Mouse (Mus musculus) adipocyte (in vitro differentiated cells): Measurements from ENCODE around the gene Gm8909.
"Not testable (repeated sequence)": the region's sequence is repeated elsewhere in the genome, so short reads cannot be mapped to it uniquely, and the experiment has no call there.

Experiments used
- DNase-seq: peaks from one replicate; pipeline ENCODE4 v3.0.0-alpha.2; 2016; ENCODE audit warnings: low spot score

The Gm8909 gene

DNA sequence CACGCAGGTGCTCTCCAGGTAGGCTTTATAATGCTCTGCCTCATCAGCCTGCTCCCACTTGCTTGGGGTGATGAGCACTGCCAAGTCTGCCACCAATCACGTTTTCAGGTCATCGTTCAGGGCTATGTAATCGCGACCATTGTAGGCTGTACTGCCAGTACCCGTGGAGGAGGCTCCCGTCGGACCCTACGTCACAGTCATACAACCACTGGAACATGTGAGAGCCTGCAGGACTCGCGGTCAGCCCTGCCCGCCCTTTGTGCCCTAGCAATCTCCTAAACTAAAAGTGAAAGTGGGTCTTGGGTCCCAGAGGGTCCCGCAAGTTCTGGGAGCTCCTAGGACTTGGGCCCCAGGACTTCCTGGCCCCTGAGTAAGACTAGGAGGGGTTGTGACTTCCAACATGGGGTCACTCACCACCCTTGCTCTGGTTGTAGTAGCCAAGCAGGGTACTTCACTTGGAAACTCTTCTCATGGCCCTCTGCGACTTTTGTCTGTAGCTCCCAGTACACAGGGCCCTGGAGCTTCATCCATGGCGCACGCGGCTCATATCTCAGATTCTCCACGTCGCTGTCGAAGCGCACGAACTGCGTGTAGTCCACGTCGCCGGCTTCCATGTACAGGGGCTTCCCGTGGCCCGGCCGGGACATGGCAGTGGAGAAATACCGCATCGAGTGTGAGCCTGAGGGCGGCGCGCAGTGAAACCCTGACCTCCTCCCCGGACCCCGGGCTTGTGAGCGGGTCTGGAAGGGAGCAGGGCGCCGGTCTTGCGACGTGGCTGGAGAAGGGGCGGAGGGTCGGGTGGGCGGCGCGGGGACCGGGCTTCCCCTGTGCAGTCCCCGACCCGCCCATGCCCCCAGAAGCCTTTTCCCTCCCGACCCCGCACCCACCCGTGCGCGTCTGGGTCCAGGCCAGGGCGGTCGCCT, 6.9 kb downstream of the Gm8909 start:
- DNase-seq: no peak

DNA sequence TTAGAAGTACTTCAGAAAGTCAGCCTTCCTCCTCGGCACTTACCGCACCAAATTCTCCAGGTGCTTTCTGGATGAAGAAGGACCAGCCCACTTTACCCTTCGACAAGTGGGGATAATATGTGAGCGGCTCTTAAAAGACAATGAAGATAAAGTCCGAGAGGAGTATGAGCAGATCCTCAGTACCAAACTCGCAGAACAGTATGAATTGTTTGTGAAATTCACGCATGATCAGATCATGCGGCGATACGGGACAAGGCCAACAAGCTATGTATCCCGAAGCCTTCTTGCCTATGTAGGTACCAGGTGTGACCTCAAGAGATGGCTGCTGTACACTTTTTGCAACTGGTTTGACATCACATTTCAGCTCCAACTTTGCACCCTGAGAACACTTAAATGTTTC, 10.1 kb downstream of the Gm8909 start:
- not testable (repeated sequence) for DNase-seq

DNA sequence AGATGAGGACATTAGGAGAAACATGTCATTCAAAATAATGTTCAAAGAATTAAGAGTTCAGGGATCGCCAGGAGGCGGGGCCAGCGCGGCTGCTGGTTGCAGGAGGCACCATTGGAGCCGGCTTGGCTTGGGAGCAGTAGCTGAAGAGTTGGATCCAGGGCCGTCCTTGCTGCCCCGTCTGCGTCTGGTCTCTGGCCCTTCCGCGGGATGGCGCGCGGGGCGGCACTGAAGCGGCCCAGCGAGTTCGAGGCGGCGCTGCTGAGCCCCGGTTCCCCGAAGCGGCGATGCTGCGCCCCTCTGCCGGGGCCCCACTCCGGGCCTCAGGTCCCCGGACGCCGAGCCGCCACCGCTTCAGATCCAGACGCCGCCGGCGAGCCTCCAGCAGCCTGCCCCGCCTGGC, 10.6 kb downstream of the Gm8909 start:
- not testable (repeated sequence) for DNase-seq

DNA sequence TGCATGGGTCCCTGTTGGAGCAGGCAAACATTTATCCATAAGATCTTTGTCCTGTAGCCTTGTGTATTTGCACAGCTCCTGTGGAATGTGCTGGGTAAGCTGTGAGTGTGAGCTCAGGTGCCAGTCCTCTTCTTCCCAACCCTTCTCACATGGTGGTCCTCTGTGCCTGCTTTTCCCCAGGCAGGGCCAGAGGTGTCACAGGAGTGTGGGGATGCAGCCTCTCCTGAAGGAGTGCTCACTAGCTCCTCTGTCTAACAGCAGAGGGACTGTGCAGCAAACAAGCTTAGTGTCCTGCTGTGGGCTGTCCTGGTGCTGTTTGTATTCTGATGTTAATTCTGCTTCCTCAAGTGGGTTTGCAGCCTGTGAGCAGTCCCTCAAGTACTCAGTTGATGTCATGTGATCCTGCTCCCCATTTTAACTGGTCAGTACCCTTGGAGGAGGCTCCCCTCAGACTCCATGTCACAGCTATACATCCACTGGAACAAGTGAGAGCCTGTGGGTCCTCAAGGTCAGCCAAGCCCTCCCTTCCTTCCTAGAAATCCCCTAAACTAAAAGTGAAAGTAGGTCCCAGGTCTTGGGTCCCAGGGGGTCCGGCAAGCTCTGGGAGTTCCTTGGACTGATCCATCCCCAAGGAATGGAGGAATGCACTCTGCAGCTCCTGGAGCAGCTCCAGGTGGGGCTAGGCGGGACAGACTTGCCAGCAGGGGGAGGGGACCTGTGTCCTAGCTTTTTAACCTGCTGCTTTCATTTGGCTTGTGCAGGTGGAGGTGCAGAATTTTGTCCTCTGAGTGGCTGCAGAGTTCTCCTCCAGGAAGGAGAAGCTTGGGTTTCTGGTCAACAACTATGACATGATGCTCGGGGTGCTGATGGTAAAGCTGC, 13.8 kb downstream of the Gm8909 start:
- no peak for DNase-seq

DNA sequence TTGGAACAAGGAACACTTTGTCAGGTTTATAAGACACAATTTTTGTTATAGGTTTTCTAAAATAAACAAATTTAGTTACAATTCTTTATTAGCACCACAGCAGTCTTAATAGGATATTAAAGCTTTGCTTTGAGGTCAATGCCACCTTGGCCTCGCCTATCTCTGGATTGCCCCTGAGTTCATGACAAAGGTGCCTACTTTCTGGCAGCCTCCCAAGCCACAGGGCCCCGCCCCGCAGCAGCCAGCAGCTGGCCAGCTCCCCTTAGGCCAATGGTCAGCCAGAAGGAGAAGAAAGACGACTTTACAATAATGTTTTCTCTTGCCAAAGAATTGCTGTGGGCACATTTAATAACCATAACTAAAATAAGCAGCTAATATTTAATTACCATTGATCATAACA, 17.1 kb downstream of the Gm8909 start:
- not testable (repeated sequence) for DNase-seq

DNA sequence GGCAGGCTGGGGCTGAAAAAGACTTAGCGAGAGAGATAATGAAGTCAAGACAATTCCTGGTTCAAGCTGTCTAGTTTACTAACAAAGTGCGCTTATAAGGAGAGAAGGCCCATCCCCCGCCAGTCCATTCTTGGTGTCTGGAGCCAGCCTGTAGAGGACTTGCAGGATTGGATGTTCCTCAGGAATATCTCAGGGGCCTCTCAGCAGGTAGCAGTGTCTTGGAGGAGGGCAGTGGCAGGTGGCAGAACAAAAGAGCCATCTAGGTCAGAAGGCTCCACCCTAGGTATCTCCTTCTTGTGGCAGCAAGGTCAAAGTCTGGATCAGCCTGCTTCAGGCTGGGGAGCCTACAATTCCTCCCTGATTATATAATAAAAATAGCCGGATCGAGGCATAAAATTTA, 19.9 kb downstream of the Gm8909 start:
- DNase-seq: not testable (repeated sequence)

DNA sequence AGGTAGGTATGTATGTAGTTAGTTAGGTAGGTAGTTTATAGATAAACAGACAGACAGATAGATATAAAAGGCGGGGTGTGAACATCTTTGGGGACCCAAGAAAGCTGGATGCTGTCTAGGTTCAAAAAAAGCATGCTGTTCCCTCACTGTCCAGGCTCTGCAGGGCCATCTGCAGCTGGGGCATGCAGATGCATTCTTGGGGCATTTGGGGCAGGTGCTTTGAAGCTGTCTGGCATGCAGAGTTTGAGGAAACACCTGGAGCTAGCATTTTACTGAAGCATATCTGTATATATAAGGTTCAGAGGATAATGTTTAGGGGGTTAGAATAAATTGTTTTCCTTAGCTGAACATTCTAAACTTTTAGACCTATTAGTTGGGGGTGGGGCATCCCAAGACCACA, 21.4 kb downstream of the Gm8909 start:
- not testable (repeated sequence) for DNase-seq

DNA sequence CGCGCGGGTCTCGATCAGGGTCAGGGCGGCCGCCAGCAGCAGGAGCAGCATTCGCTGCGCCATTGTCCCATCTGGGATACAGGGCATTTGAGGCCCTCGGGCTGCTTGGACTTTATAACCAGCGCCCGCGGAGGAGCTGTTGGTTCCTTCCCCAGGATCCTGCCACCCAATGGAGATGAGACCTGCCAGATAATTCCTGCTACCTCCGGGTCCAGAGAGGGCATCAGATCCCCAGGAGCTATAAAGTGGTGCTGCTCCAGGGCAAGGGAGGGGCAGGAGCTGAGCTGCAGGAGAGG, 22.5 kb downstream of the Gm8909 start:
- not testable (repeated sequence) for DNase-seq

DNA sequence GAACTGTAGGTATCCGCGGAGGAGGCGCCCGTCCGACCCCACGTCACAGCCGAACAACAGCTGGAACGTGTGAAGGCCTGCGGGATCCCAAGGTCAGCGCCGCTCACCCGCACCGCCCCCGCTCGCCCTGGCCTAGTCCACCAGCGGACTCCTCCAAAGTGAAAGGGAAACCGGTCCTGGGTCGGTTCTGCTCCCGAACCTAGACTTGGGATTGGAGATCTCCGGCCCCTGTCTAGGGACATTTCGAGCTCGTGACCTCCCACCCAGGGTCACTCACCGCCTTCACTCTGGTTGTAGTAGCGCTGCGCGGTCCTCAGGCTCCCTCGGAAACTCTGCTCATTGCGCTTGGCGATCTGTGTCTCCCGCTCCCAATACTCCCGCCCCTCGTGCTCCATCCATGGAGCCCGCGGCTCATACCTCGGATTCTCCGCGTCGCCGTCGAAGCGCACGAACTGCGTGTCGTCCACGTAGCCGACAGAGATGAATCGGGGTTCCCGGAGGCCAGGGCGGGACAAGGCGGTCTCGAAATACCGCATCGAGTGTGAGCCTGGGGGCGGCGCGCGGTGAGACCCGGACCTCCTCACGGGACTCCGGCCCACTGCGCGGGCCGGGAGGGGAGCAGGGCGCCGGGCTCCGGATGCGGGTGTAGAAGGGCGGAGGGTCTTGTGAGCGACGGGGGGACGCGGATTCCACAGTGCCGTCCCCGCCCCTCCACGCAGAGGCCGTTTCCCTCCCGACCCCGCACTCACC, 23.1 kb downstream of the Gm8909 start:
- no peak for DNase-seq

DNA sequence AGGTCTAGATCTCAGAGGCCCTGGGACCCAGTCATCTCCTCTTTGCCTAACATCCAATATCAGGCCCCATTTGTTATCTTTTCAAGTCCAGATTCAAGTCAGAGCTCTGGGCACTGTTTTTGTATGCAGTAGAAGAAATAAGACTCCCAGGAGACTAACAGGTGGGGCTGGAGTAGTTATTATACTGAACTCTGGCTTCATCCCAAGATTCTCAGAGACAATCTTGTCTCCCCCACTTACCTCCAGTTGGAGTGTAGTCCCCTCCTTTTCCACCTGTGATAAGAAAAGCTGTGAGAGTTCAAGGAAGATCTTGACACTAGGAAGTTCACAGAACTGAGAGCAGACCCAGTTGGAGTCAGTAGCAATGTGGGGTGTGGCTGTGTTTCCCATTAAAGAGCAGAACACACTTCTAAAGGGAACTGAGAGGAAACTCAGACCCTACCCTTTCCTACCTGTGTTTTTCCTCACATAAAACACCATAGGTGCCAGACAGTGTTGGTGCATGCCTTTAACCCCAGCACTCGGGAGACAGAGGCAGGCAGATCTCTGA, 32.0 kb downstream of the Gm8909 start:
- not testable (repeated sequence) for DNase-seq

DNA sequence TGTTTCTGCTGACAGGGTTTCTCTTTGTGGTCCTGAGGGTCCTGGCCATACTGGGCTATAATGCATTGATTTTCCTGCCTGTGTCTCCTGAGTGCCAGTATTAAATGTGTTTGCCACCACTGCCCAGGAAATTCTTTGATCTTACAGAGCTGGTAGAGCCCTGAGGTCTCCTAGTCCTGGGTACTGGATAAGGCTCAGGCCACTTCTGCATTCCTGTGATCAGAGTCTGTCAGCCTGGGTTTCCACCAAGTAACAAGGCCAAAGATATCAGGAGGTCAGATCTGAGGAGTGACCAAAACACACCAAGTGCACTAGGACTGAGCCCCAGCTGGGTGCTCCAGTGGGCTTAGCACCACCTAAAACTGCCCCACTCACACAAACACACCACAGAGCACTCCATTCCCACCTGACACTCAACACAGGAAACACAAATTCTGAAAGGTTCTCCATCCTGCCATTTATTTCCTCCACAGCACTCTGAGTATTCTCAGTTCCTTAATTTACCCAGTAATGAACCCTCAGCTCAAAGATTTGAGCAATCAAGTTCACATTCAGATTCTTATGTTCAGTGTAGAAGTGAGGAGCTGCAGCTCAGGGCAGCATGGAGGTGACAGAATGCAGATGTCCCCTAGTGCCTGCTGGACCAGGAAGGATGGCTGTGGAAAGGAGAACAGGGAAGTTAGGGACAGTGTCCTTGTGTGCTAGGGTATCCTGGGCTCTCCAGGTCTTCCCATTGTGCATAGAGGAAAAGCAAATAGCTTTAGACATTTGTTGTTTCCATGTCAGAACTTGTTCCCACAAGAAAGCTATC, 32.7 kb downstream of the Gm8909 start:
- DNase-seq: not testable (repeated sequence)

DNA sequence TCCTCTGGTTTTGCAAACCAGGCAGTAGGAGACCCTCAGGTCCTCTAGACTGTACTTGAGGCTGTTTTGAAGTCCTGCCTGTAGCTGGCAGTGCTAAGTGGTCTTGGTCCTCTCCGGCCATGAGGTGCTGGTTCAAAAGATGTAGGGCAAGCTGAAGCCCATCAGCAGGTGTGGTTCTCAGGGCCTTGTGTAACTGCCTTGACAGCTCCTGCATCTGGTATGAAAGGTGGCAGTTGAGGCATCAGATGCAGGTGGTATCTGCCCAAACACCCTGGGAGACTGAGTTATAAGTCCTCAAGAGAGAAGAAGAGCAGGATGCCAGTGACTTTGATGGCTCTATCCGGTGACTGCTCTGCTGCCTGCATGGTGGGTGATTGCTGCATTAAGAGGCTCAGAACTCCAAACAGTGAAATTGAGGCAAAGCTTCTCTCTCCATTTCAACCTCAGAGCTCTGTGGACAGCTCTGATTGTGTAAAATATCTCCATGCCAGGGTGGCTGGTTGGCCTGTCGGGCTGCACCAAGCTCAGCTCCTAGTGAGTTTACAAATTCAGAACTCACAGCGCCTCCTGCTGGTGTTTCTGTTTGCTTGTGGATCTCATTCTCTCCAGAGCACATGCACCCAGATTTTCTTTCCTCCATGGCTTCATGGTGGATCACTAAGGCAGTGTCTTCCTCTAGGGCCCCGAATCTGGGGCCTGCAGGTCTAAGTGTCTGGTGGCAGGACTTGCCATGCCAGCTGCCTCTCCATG, 36.6 kb downstream of the Gm8909 start:
- peak; percentile 92 for DNase-seq

DNA sequence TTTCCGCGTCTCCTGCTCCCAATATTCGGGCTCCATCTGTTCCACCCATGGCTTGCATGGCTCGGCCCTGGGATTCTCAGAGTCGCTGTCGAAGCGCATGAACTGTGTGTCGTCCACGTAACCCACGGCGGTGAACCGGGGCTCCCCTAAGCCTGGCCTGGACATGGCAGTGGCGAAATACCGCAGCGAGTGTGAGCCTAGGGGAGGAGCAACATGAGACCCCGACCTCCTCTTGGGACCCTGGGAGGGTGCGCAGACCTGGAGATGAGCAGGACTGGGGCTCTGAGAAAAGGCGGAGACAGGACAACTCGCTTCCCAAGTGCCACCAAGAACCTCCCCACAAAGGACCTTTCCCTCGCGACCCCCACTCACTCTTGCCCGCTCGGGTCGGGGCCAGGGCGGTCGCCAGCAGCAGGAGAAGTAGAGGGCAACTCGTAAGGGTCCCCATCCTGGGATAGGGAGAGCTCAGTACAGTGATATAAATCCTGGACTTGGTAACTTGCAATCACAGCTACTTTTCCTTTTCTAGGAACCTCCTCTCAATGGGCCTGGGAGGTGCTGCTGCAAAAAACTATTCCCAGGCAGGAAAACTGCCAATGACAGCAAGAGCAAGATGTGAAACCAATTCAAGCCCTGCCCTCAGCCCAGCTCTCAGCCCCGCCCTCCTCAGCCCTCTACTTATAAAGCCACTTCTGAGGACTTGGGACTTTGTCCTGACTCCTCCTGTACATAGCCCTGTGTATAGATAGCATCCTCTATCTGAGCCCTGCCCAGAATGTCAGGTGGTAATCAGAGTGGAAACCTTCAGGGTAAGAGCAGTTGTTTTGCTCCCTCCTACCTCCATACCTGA, 39.1 kb downstream of the Gm8909 start, which contains the start of gene Gm7030:
TSS of gene Gm7030 (minus strand) at position 458 of the 850 bp plus-strand sequence.
- not testable (repeated sequence) for DNase-seq

DNA sequence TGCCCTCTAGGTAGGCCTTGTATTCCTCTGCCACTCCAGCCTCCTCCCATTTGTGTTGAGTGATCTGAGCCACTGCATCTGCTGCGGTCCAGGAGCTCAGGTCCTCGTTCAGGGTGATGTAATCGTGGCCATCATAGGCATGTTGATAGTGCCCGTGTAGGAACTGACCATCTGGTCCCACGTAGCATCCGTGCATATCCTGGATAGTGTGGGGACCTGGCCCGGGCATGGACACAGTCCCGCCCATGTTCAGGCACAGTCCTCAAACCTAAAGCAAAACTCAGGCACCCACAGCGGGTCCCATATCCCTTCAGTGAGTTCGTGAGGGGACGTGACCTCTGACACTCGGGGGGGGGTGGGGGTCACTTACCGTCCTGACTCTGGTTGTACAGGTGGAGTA, 39.8 kb downstream of the Gm8909 start:
- not testable (repeated sequence) for DNase-seq

DNA sequence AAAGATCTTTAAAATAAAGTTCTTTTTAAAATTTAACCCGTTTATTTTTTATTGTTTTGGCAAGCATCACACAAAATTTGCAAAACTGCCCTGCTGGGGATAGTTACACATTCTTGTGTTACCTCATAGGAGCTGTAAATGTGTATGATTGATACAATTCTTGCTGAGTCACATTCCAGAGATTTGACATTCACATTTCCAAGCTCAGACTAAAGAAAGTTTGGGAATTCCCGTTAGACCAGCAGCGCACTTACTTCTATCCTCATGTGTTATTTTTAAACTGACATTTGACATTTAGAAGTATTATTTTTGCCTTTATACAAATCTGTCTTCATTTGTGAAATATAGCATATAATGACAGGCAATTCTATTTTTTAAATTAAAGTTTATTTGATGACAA, 44.2 kb downstream of the Gm8909 start:
- DNase-seq: not testable (repeated sequence)

DNA sequence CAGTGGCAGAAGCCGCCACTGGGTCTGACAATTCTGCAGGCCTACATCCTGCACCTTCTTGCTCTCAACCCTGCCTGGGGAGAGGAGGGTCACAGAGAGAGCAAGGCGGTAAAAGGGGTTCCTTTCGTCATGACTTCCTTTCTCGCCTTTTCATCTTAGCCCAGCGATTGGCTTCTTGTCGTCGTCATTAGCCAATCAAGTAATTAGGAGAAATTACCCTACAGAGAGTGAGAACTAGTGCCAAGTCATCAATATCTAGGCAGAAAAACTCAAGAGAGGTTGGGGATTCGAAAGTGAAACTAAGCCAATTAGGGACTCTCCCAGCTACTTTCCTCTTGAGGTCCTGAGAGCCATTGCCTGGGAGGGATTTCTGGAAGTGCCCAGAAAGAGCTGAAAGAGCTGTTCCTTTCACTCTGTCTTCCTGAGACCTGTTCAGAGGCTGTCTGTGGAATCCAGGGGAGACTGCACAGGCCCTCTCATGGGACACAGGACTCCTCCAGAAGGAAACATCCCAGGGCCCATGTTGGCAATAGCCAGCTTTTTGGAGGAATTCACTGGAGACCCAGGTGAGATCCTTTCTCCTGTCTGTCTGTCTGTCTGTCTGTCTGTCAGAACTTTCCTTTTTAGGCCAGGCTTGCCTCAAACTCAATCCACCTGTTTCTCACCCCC, 46.9 kb downstream of the Gm8909 start, which contains the start of gene Gm19684:
TSS of gene Gm19684 (plus strand) at position 327 of the 669 bp plus-strand sequence.
- DNase-seq: peak; percentile 66

DNA sequence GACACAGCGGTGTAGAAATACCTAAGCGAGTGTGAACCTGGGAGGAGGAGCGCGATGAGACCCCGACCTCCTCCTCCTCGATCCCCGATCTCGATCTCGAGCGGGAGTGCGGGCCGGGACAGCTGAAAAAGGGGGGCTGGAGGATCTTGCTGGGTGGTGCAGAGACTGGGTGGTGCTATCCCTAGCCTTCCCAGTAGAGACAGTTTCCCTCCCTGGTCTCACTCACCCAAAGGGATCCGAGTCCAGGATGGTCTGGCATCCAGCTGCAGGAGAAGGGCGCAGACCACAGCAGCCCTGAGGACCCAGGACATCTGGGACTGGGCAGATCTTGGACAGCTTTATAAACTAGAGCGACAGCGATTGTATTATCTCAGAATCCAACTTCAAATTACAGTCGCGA, 47.5 kb downstream of the Gm8909 start:
- DNase-seq: not testable (repeated sequence)

DNA sequence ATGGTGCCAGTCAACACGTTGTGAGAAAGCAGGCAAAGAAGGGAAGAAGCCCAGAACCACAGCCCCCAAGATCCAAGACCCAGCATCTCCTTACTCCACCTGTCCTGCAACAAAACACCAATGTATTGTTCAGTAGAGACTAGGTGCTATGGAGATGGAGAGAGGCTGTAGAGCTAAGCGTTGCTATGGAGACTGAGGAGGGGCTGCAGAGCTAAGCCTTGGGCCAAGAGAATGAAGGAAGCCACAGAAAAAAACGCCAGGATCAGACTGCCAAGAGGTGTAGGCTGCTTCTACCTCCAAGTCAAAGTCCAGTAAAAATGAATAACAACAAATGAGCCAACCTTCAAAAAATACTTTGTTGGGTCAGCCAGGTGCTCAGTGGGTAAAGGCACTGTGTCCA, 51.8 kb downstream of the Gm8909 start:
- not testable (repeated sequence) for DNase-seq
